ENCODE assay signal across 23 mouse cellular contexts in the genomic region with DNA sequence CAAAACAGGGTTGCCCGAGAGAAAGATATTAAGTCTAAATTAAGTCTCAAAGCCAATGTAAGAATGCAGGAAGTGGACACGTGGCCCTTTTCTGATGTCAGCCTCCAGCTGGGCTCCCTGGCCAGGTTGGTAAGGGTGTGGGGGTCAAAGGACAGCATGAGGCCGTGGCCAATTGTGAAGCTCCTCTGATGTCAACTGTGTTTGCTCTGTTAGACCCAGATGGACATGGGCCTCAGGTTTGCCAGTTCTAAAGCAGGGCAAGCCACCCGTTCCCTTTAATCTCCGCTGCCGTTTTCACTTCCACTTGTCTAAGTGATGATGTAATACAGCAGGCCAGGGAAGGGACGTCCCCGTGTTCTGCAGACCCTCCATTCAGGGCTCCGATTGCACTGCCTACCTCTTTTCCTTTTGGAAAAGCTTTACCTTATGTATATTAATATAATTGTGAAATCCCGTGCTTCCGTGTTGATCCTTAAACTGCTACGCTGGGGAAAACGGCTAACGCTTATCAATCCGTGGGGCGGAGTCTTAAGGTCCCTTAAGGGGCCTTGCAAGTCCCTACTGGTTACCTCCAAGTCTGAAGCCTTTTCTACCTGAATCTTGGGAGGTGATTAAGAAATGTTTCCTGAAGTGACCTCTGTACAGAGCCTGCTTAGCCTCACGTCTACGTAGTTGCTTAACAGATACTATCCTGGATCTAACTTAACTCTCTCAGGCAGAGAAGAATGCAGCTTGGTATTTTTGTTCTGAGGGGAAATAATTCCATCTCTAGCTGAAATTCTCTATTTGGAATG. TPM values are rescaled to one million over a fixed set of nuclear protein-coding genes. Genes with fewer than 3 reads are reported as not detected.
DNase-seq lines count a peak whose midpoint lies in the region; ATAC-seq and TF ChIP-seq lines count a peak whose summit lies in the region.
"Had no signal": no experiment of that assay in that cellular context is flagged by ENCODE, and none has a peak within 500 bp of the region (broad histone marks: within the 10 kb centered on the region; RNA-seq: fewer than 3 reads in every experiment).

No protein-coding gene starts in this region.

- no peak for TF ChIP-seq POLR2A in liver, adult 2 months (IDR thresholded peaks at IDR 0.05; ENCODE audit: extremely low read depth, insufficient read depth, low read length)
- peak; percentile 59 for TF ChIP-seq POLR2A in CH12.LX (IDR thresholded peaks at IDR 0.05; ENCODE audit: low read depth, low read length)

- TF ChIP-seq EP300 in CH12.LX (IDR thresholded peaks at IDR 0.05; ENCODE audit: low read length): peak; percentile 92

- WGBS in liver, adult 2 months: 31% methylated on average over 18 of the region's 18 CpGs
- 79% methylated on average over 18 of the region's 18 CpGs for WGBS in liver, embryonic 11.5 days
- 74% methylated on average over 18 of the region's 18 CpGs for WGBS in intestine, embryonic 15.5 days
- 69% methylated on average over 18 of the region's 18 CpGs for WGBS in stomach, embryonic 16.5 days

- peak; percentile 97 for DNase-seq in liver, adult 2 months (ENCODE audit: extremely low read depth, low read depth, low spot score)
- no peak for DNase-seq in liver, embryonic 11.5 days (ENCODE audit: low spot score)
- DNase-seq in CH12.LX (ENCODE audit: extremely low read depth): peak; percentile 70
- no peak for DNase-seq in kidney, postnatal 10 days
- DNase-seq in heart, adult 9 months (ENCODE audit: low spot score in 2 of 2): no peak
- DNase-seq in heart, adult 8-10 months (ENCODE audit: low spot score): no peak
- DNase-seq: adrenal gland, postnatal 10 days; cerebellum, adult 11 months; cerebellum, adult 8-10 months; cerebellum, postnatal 14 days; embryo, embryonic 11 days; gastrocnemius, postnatal 36 days; heart, adult 18-20 months had no signal

- dilution Hi-C loops in CH12.LX (cut with MboI; ENCODE audit: extremely low pct_ligation_motif_present, extremely low pct_unique_long_range_greater_than_20kb, low sequenced_read_pairs): no loop called here

- H3K36me3 ChIP-seq in liver, adult 2 months (ENCODE audit: control insufficient read depth, insufficient read depth, low read length): peaks cover 9% of the 10 kb centered on the region; the same call in 1 of the 2 replicates
- H3K36me3 ChIP-seq in liver, embryonic 11.5 days (ENCODE audit: control insufficient read depth, insufficient read depth, low read length): no peaks in the 10 kb centered on the region
- peaks cover 21 to 52% of the 10 kb centered on the region in 2 experiments for H3K36me3 ChIP-seq in CH12.LX (replicated peaks in 1 of 2; ENCODE audit: control insufficient read depth in 1 of 2, insufficient read depth in 1 of 2, low read length in 1 of 2)
- no peaks in the 10 kb centered on the region for H3K36me3 ChIP-seq in intestine, embryonic 15.5 days
- H3K36me3 ChIP-seq in stomach, embryonic 16.5 days (ENCODE audit: control insufficient read depth, insufficient read depth, low read length): no peaks in the 10 kb centered on the region
- H3K36me3 ChIP-seq: heart, embryonic 12.5 days had no signal

- peak overlapping the region; percentile 79 for H3K27ac ChIP-seq in liver, adult 2 months (replicated peaks; ENCODE audit: insufficient read depth, low read depth, low read length)
- no peak overlapping the region for H3K27ac ChIP-seq in liver, embryonic 11.5 days (ENCODE audit: low read depth, low read length)
- H3K27ac ChIP-seq in CH12.LX (ENCODE audit: insufficient read depth, low read depth): peak overlapping the region; percentile 81
- H3K27ac ChIP-seq in intestine, embryonic 15.5 days: no peak overlapping the region
- H3K27ac ChIP-seq in stomach, embryonic 16.5 days (ENCODE audit: low read length): no peak overlapping the region
- H3K27ac ChIP-seq: embryonic facial prominence, embryonic 12.5 days; forebrain, embryonic 10.5 days; hindbrain, embryonic 10.5 days; hindbrain, embryonic 14.5 days had no signal

- H3K4me2 ChIP-seq in liver, embryonic 11.5 days: no peak overlapping the region
- H3K4me2 ChIP-seq in CH12.LX (ENCODE audit: insufficient read depth, low read depth, poor library complexity, severe bottlenecking): peak overlapping the region; percentile 23
- no peak overlapping the region for H3K4me2 ChIP-seq in intestine, embryonic 15.5 days (replicated peaks)
- H3K4me2 ChIP-seq in stomach, embryonic 16.5 days (ENCODE audit: low read depth, low read length): no peak overlapping the region
- H3K4me2 ChIP-seq: embryonic facial prominence, embryonic 12.5 days; heart, embryonic 12.5 days; hindbrain, embryonic 14.5 days had no signal

- no peaks in the 10 kb centered on the region for H3K27me3 ChIP-seq in liver, adult 2 months (ENCODE audit: control insufficient read depth, insufficient read depth, low read length)
- H3K27me3 ChIP-seq in liver, embryonic 11.5 days (replicated peaks; ENCODE audit: control insufficient read depth, insufficient read depth, low read length): no peaks in the 10 kb centered on the region
- no peaks in the 10 kb centered on the region for H3K27me3 ChIP-seq in CH12.LX (replicated peaks)
- H3K27me3 ChIP-seq in intestine, embryonic 15.5 days (replicated peaks): no peaks in the 10 kb centered on the region
- H3K27me3 ChIP-seq in stomach, embryonic 16.5 days (ENCODE audit: control insufficient read depth, insufficient read depth, low read length): no peaks in the 10 kb centered on the region
- H3K27me3 ChIP-seq: embryonic facial prominence, embryonic 12.5 days; heart, embryonic 12.5 days had no signal

- in situ Hi-C loops in CH12.LX (cut with MboI; ENCODE audit: low pct_ligation_motif_present, low pct_unique_long_range_greater_than_20kb, low sequenced_read_pairs): loop anchor here (10.0 to 25.0 kb wide), 2 partner anchors 406 to 538 kb away; a partner anchor contains a TSS

- no peak overlapping the region for H3K4me3 ChIP-seq in liver, adult 2 months (ENCODE audit: insufficient read depth, low read depth, low read length)
- no peak overlapping the region for H3K4me3 ChIP-seq in liver, embryonic 11.5 days (ENCODE audit: low read depth, low read length)
- no peak overlapping the region for H3K4me3 ChIP-seq in CH12.LX (replicated peaks in 1 of 3; ENCODE audit: low read depth in 2 of 3, low read length in 2 of 3, poor library complexity in 1 of 3)
- H3K4me3 ChIP-seq in intestine, embryonic 15.5 days (replicated peaks): no peak overlapping the region
- H3K4me3 ChIP-seq in stomach, embryonic 16.5 days (replicated peaks; ENCODE audit: low read length): no peak overlapping the region
- H3K4me3 ChIP-seq: embryonic facial prominence, embryonic 12.5 days; forebrain, embryonic 10.5 days; heart, embryonic 12.5 days; hindbrain, embryonic 10.5 days had no signal

- peaks cover 19% of the 10 kb centered on the region for H3K4me1 ChIP-seq in liver, adult 2 months (ENCODE audit: control insufficient read depth, insufficient read depth, low read length)
- H3K4me1 ChIP-seq in liver, embryonic 11.5 days (replicated peaks; ENCODE audit: control insufficient read depth, insufficient read depth, low read length): no peaks in the 10 kb centered on the region
- peaks cover 23 to 75% of the 10 kb centered on the region in 2 experiments for H3K4me1 ChIP-seq in CH12.LX (ENCODE audit: control insufficient read depth in 1 of 2, insufficient read depth in 2 of 2)
- H3K4me1 ChIP-seq in intestine, embryonic 15.5 days (replicated peaks): no peaks in the 10 kb centered on the region
- 0 out of 2 replicates have a peak, but pooled peaks cover 5% of the 10 kb centered on the region for H3K4me1 ChIP-seq in stomach, embryonic 16.5 days (ENCODE audit: control insufficient read depth, insufficient read depth, low read length)
- H3K4me1 ChIP-seq: forebrain, embryonic 10.5 days; hindbrain, embryonic 10.5 days had no signal

- peak overlapping the region; percentile 32 for H3K9ac ChIP-seq in liver, adult 2 months (ENCODE audit: low read depth, low read length)
- H3K9ac ChIP-seq in liver, embryonic 11.5 days (ENCODE audit: low read depth, low read length): no peak overlapping the region
- peak overlapping the region; percentile 26; the same call in 1 of the 2 replicates for H3K9ac ChIP-seq in CH12.LX (ENCODE audit: insufficient read depth, low read depth)
- H3K9ac ChIP-seq in intestine, embryonic 15.5 days: no peak overlapping the region
- no peak overlapping the region for H3K9ac ChIP-seq in stomach, embryonic 16.5 days (ENCODE audit: low read length)
- H3K9ac ChIP-seq: embryonic facial prominence, embryonic 12.5 days; heart, embryonic 12.5 days; hindbrain, embryonic 14.5 days had no signal

- no peak for TF ChIP-seq CTCF in liver, adult 2 months (IDR thresholded peaks at IDR 0.05; ENCODE audit: low read depth, low read length)
- no peak for TF ChIP-seq CTCF in CH12.LX (conservative IDR thresholded peaks at IDR 0.05 in 1 of 2, IDR thresholded peaks at IDR 0.05 in 1 of 2; ENCODE audit: low read depth in 2 of 2, low read length in 2 of 2)

- no peaks in the 10 kb centered on the region for H3K9me3 ChIP-seq in liver, embryonic 11.5 days (ENCODE audit: control insufficient read depth, low read length)
- H3K9me3 ChIP-seq in CH12.LX (replicated peaks; ENCODE audit: low read length): no peaks in the 10 kb centered on the region
- H3K9me3 ChIP-seq in intestine, embryonic 15.5 days: no peaks in the 10 kb centered on the region
- no peaks in the 10 kb centered on the region for H3K9me3 ChIP-seq in stomach, embryonic 16.5 days (replicated peaks; ENCODE audit: control insufficient read depth, low read length)
- H3K9me3 ChIP-seq: embryonic facial prominence, embryonic 12.5 days; forebrain, embryonic 10.5 days; heart, embryonic 12.5 days; hindbrain, embryonic 10.5 days had no signal

- no peak for TF ChIP-seq RAD21 in CH12.LX (IDR thresholded peaks at IDR 0.05; ENCODE audit: low read depth, low read length)

- no peak for ATAC-seq in liver, embryonic 11.5 days (replicated peaks; ENCODE audit: low FRiP score)
- peak; percentile 47; the same call in 1 of the 2 replicates for ATAC-seq in intestine, embryonic 15.5 days
- peak; percentile 68; the same call in 1 of the 2 replicates for ATAC-seq in stomach, embryonic 16.5 days (ENCODE audit: insufficient read depth, low FRiP score)
- ATAC-seq: forebrain, embryonic 14.5 days had no signal

- H3K79me2 ChIP-seq in liver, adult 2 months (ENCODE audit: control insufficient read depth, insufficient read depth, low read length): peaks cover 2% of the 10 kb centered on the region; the same call in 1 of the 2 replicates
- peaks cover 10% of the 10 kb centered on the region; the same call in 1 of the 2 replicates for H3K79me2 ChIP-seq in CH12.LX (replicated peaks; ENCODE audit: control insufficient read depth, extremely low read depth, insufficient read depth, poor library complexity, severe bottlenecking)

RNA-seq across cellular contexts. Expression of a gene that starts 18.6 kb away (rescaled TPM):
- 500 and 747 TPM in 2 replicates for total RNA-seq in liver, adult 2 months (2014; rRNA removed)
- 223 and 1,009 TPM in 2 replicates for polyA plus RNA-seq in liver, adult 2 months (2012; rRNA removed)
- 44.0 and 50.5 TPM in 2 replicates for polyA plus RNA-seq in liver, embryonic 11.5 days (2014; fragmentation: Nextera tagmentation; extraction: Ambion mirVana)
- total RNA-seq in CH12.LX (2012; rRNA removed) (386 and 662 TPM in 2 replicates), CH12.LX (2014; rRNA removed) (264 and 294 TPM in 2 replicates)
- 350 and 355 TPM in 2 replicates for polyA plus RNA-seq in CH12.LX (2012; ENCODE audit: insufficient read length, low read depth)
- 147 and 148 TPM in 2 replicates for polyA plus RNA-seq in intestine, embryonic 15.5 days (2015; fragmentation: Nextera tagmentation; extraction: Ambion mirVana)
- 375 and 392 TPM in 2 replicates for polyA plus RNA-seq in stomach, embryonic 16.5 days (2015; fragmentation: Nextera tagmentation; extraction: Ambion mirVana)
- under 1 TPM in 3 of 4 experiments, not detected in 1; 0.27 to 0.66 (median 0.31) TPM for total RNA-seq in heart, adult 8-10 months (2022)
- total RNA-seq: common myeloid progenitor, adult 5-6 weeks; heart, postnatal 25 days had no signal

RNA-seq across cellular contexts. Expression of a gene that starts 31.8 kb away (rescaled TPM):
- total RNA-seq in liver, adult 2 months (2014; rRNA removed): 2.2 and 3.0 TPM in 2 replicates
- 2.4 and 5.7 TPM in 2 replicates for polyA plus RNA-seq in liver, adult 2 months (2012; rRNA removed)
- polyA plus RNA-seq in liver, embryonic 11.5 days (2014; fragmentation: Nextera tagmentation; extraction: Ambion mirVana): 29.3 and 33.8 TPM in 2 replicates
- total RNA-seq in CH12.LX (2012; rRNA removed) (0.04 and 0.08 TPM in 2 replicates), CH12.LX (2014; rRNA removed) (not detected in 2 replicates)
- 0.09 and 0.14 TPM in 2 replicates for polyA plus RNA-seq in CH12.LX (2012; ENCODE audit: insufficient read length, low read depth)
- polyA plus RNA-seq in intestine, embryonic 15.5 days (2015; fragmentation: Nextera tagmentation; extraction: Ambion mirVana): 46.2 and 50.7 TPM in 2 replicates
- polyA plus RNA-seq in stomach, embryonic 16.5 days (2015; fragmentation: Nextera tagmentation; extraction: Ambion mirVana): 122 and 123 TPM in 2 replicates
- total RNA-seq in heart, adult 8-10 months (2022): 100 to 1,000 TPM in 3 of 4 experiments, 10 to 100 TPM in 1; 89.6 to 129 (median 119) TPM

Comparison
In these comparisons a context has a peak if more than half of its experiments do, and no peak if none do; other contexts are left out.
1. DNase-seq: peak in liver, adult 2 months (single experiment) and CH12.LX (single experiment); none in liver, embryonic 11.5 days (single experiment), kidney, postnatal 10 days (single experiment), heart, adult 9 months (0 of 2) and heart, adult 8-10 months (single experiment).
2. H3K27ac ChIP-seq: peak in liver, adult 2 months (single experiment) and CH12.LX (single experiment); none in liver, embryonic 11.5 days (single experiment), intestine, embryonic 15.5 days (single experiment) and stomach, embryonic 16.5 days (single experiment).
3. H3K9ac ChIP-seq: peak in liver, adult 2 months (single experiment) and CH12.LX (single experiment); none in liver, embryonic 11.5 days (single experiment), intestine, embryonic 15.5 days (single experiment) and stomach, embryonic 16.5 days (single experiment).